Mouse (Mus musculus) liver, postnatal 0 days (tissue): Measurements from ENCODE around the gene Ncan. TPM values are rescaled to one million over a fixed set of nuclear protein-coding genes. Genes with fewer than 3 reads are reported as not detected.

ENCODE experiments used
- ATAC-seq: fragments of 200-750 bp; cut with Nextera tagmentation; 2 replicates; pipeline ENCODE4 v1.8.0; 2017; ENCODE audit warnings: mild to moderate bottlenecking, moderate library complexity
- DNase-seq: peaks from one replicate; pipeline ENCODE4 v3.0.0-alpha.2; 2016
- H3K27ac ChIP-seq: fragments of 300-500 bp; sonication (generic); 2 replicates; pipeline ENCODE4 v1.5.1; 2014; ENCODE audit warnings: antibody characterized with exemption, moderate library complexity, mild to moderate bottlenecking, low read depth
- H3K27me3 ChIP-seq: fragments of 300-500 bp; sonication (generic); 2 replicates; pipeline ENCODE4 v1.6.1; 2014; ENCODE audit warnings: low read length, control low read depth, mixed read lengths; ENCODE audit not compliant: insufficient read depth
- H3K36me3 ChIP-seq: fragments of 300-500 bp; sonication (generic); replicated peaks from 2 replicates; pipeline ENCODE4 v1.6.1; 2014; ENCODE audit warnings: mild to moderate bottlenecking, control low read depth, low read length, moderate library complexity, mixed read lengths; ENCODE audit not compliant: insufficient read depth
- H3K4me1 ChIP-seq: fragments of 300-500 bp; sonication (generic); 2 replicates; pipeline ENCODE4 v1.6.1; 2014; ENCODE audit warnings: antibody characterized with exemption, mild to moderate bottlenecking, control low read depth; ENCODE audit not compliant: insufficient read depth
- H3K4me2 ChIP-seq: fragments of 300-500 bp; sonication (generic); 2 replicates; pipeline ENCODE4 v1.6.1; 2014; ENCODE audit warnings: low read depth, mild to moderate bottlenecking, low read length, moderate library complexity, mixed read lengths
- H3K4me3 ChIP-seq: fragments of 300-500 bp; sonication (generic); 2 replicates; pipeline ENCODE4 v1.5.1; 2014; ENCODE audit warnings: low read depth, low read length
- H3K9ac ChIP-seq: fragments of 300-500 bp; sonication (generic); replicated peaks from 2 replicates; pipeline ENCODE4 v1.6.1; 2014; ENCODE audit warnings: mild to moderate bottlenecking, moderate library complexity
- H3K9me3 ChIP-seq: fragments of 300-500 bp; sonication (generic); 2 replicates; pipeline ENCODE4 v1.6.1; 2016; ENCODE audit warnings: mild to moderate bottlenecking, control low read depth, low read length, mixed read lengths
- CTCF ChIP-seq: sonication (generic); IDR thresholded peaks from 2 replicates; pipeline ENCODE4 v1.5.1; 2016; ENCODE audit warnings: antibody characterized with exemption, low read depth
- EP300 ChIP-seq: IDR thresholded peaks from 2 replicates; pipeline ENCODE4 v1.6.1; 2016; ENCODE audit warnings: antibody characterized with exemption, low read depth, mild to moderate bottlenecking
- WGBS: fragments of 180-500 bp; shearing (Covaris S2); extraction: QIAGEN DNeasy Blood & Tissue Kit; methylation state at CpG from one replicate; pipeline ENCODE4 v1.1.7; 2014; ENCODE audit not compliant: insufficient replicate concordance; 5-methylcytosine and 5-hydroxymethylcytosine counted together
- polyA plus RNA-seq: library from polyadenylated mRNA; unstranded; fragments of >200 nt; fragmentation: Nextera tagmentation; extraction: Ambion mirVana; gene quantifications from 2 replicates; pipeline ENCODE4 v1.2.1, GENCODE M21; 2015

Ncan gene
- not detected in 2 replicates for polyA plus RNA-seq

DNA sequence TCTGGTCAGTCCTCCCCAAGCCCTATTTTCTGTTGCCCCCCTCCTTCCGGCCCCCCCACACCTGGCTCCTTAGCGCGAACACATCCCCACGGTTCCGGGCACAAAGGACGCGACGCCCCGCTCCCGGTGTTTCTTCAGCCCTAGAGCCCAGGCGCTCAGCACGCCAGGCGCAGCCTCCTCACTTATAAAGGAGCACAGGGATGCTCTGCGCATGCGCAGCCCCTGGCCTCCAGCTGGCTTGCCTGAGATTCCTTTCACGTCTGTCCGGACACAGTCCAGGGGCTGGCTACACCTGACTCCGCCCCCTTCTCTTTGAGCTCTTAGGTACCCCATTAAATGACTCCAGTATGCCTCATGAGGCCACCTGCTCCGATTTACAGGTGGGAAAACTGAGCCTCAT, at the start of gene Ncan:
TSS of gene Ncan (minus strand) at position 207 of the 400 bp plus-strand sequence.
- no peak within 1 kb of the TSS for H3K4me3 ChIP-seq
- H3K4me1 ChIP-seq: no peaks in the 10 kb centered on the region
- H3K9me3 ChIP-seq: no peaks in the 10 kb centered on the region
- ATAC-seq (no peak), DNase-seq (peak; percentile 47)
- H3K9ac ChIP-seq: no peak within 1 kb of the TSS
- H3K27ac ChIP-seq: no peak within 1 kb of the TSS
- H3K36me3 ChIP-seq: no peaks in the 10 kb centered on the region
- WGBS: 6% methylated on average over 19 of the region's 19 CpGs
- no peak within 1 kb of the TSS for H3K4me2 ChIP-seq
- TF ChIP-seq EP300: no peak
- no peak for TF ChIP-seq CTCF
- peaks cover 42% of the 10 kb centered on the region for H3K27me3 ChIP-seq

DNA sequence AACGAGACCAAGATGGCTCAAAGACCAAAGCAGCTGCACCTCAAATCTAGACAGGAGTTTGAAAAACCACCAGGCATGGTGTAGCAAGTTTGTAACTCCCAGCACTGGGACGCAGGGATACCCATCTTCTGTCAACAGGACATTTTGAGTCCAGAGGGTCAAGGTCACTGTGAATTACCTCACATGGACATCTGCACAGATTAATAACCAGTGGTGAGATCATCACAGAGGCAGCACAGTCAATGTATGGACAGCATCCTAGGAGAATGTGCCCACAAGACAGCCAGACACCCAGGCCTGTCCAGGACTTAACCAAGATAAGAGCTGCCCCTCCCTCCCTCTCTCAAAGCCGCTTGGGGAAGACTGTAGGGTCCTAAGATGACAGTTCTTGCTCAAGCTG, 49.4 kb upstream of the Ncan start:
- H3K9me3 ChIP-seq: no peaks in the 10 kb centered on the region
- H3K27me3 ChIP-seq: 0 out of 2 replicates have a peak, but pooled peaks cover 7% of the 10 kb centered on the region
- H3K27ac ChIP-seq: peak overlapping the region; percentile 55
- DNase-seq: peak; percentile 45
- no peak overlapping the region for H3K4me3 ChIP-seq
- H3K4me1 ChIP-seq: peaks cover 36% of the 10 kb centered on the region
- 0 out of 2 replicates have a peak, but pooled peaks have one; percentile 31 for TF ChIP-seq EP300
- TF ChIP-seq CTCF: no peak
- ATAC-seq: peak; percentile 51
- no peaks in the 10 kb centered on the region for H3K36me3 ChIP-seq
- no peak overlapping the region; the same call in 1 of the 2 replicates for H3K9ac ChIP-seq
- WGBS: 50% methylated on average over 3 of the region's 3 CpGs
- no peak overlapping the region for H3K4me2 ChIP-seq

DNA sequence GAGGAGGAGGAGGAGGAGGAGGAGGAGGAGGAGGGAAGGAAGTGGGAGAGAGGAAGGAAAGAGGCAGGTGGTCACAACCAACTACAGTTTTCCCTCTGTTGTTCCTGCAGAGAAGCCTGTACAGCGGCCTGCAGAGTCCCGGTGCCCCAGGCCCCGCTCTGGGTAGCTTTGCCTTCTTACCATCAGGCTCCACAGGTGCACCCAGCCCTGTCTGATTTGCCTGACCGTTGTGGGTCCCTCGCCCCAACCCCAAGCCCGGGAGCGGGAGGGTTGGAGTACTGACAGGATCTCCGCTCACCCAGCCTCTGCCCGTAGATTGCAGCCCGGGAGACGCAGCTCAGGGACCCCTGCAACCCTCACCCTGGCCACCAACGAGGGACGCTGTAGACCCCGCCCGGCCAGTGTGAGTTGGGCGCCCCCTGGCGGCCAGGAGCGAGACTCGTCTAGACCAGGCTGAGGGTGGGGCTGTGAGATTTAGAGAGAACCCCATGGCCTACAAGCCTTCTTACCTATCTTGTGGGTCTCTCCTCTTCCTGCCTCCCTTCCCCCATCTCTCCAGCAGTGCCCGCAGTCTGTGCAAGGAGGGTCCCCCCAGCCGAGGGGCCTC, 45.9 kb upstream of the Ncan start:
- ATAC-seq: peak; percentile 64
- Histone ChIP-seq H3K36me3 (no peaks in the 10 kb centered on the region), H3K9me3 (no peaks in the 10 kb centered on the region), H3K4me1 (peaks cover 16% of the 10 kb centered on the region), H3K27ac (no peak overlapping the region), H3K4me3 (peak overlapping the region; percentile 26; the same call in 1 of the 2 replicates), H3K4me2 (peak overlapping the region; percentile 67), H3K9ac (no peak overlapping the region; the same call in 1 of the 2 replicates), H3K27me3 (0 out of 2 replicates have a peak, but pooled peaks cover 7% of the 10 kb centered on the region)
- TF ChIP-seq CTCF (peak; percentile 99), EP300 (no peak)
- peak; percentile 85 for DNase-seq
- 4% methylated on average over 15 of the region's 21 CpGs for WGBS

DNA sequence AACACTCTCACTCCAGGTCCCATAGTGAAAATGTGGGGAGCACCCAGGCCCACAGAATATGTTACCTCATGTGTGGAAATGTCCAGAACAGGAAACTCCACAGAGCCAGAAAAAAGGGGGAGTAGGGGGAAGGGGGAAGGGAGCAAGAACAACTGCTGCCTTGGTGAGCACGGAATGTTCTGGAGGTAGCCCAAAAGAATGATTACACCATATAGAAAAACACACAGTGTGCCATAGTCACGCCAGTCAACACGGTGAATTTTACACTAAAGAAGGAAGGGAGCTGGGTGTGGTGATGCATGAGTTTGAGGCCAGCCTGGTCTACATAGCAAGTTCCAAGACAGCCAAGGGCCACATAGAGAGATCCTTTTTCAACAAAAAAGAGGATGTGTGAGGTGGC, 42.6 kb upstream of the Ncan start:
- Histone ChIP-seq H3K4me2 (no peak overlapping the region), H3K4me3 (no peak overlapping the region), H3K27ac (no peak overlapping the region), H3K9ac (no peak overlapping the region), H3K27me3 (0 out of 2 replicates have a peak, but pooled peaks cover 7% of the 10 kb centered on the region), H3K36me3 (no peaks in the 10 kb centered on the region), H3K4me1 (peaks cover 8% of the 10 kb centered on the region), H3K9me3 (no peaks in the 10 kb centered on the region)
- no peak for ATAC-seq
- WGBS: 71% methylated on average over 3 of the region's 3 CpGs
- TF ChIP-seq CTCF: no peak
- TF ChIP-seq EP300: no peak
- DNase-seq: no peak

DNA sequence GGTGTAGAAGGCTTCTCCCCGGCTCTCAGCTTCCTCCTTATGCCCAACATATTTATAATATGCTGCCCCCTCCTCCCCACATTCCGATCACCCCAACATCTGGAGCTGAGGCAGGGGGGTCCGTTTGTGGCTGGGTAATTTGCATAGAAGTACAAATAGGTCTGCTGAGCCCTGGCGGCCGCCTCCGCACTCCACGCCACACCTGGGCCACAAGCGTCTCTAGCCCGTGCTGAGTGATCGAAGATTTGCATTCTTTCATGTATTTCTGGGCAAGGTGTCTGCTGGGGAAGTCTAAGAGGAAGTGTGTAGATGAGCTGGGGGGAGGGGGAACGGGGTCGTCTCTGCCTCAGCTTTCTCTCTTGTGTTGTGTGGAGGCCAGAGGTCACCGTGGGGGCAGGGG, 39.3 kb upstream of the Ncan start:
- Histone ChIP-seq H3K9me3 (no peaks in the 10 kb centered on the region), H3K9ac (no peak overlapping the region), H3K27ac (no peak overlapping the region), H3K4me1 (peaks cover 14% of the 10 kb centered on the region), H3K27me3 (no peaks in the 10 kb centered on the region), H3K4me3 (no peak overlapping the region), H3K36me3 (no peaks in the 10 kb centered on the region), H3K4me2 (no peak overlapping the region)
- TF ChIP-seq CTCF (no peak), EP300 (no peak)
- DNase-seq (no peak), ATAC-seq (no peak)
- 48% methylated on average over 13 of the region's 13 CpGs for WGBS

DNA sequence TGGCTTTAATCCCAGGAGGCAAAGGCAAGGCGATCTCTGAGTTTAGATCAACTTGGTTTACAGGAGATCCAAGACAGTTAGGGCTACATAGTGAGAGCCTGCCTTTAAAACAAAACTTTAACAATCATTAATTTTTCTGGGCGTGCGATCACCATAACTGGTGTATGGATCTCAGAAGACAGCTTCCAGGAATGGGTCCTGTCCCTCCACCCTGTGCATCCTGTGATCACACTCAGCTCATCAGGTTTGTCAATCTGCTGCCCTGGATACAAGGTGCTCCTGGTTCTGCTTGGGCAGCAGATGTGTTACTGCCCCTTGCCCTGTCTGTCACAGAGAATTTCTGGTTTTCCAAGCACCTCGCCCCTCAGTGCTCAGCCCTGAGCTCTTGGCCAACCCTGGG, 38.5 kb upstream of the Ncan start:
- ATAC-seq (no peak), DNase-seq (no peak)
- no peaks in the 10 kb centered on the region for H3K36me3 ChIP-seq
- peaks cover 14% of the 10 kb centered on the region for H3K4me1 ChIP-seq
- WGBS: 80% methylated on average over 4 of the region's 4 CpGs
- no peak overlapping the region for H3K27ac ChIP-seq
- no peaks in the 10 kb centered on the region for H3K9me3 ChIP-seq
- H3K4me3 ChIP-seq: no peak overlapping the region
- TF ChIP-seq CTCF: no peak
- TF ChIP-seq EP300: no peak
- no peak overlapping the region; the same call in 1 of the 2 replicates for H3K4me2 ChIP-seq
- no peak overlapping the region for H3K9ac ChIP-seq
- no peaks in the 10 kb centered on the region for H3K27me3 ChIP-seq
